Mouse (Mus musculus): ENCODE data around the gene Lrp5.
A peak's percentile ranks its signal among the peaks of the same experiment; 100 is the strongest.
"Not testable (repeated sequence)": the region's sequence is repeated elsewhere in the genome, so short reads cannot be mapped to it uniquely, and the experiment has no call there.

Gene Lrp5

GRCm38 (mm10) chr19:3695471-3695870 lies 9.1 kb upstream of the Lrp5 start:
- DNase-seq (ENCODE audit: low spot score in 2 of 2): no peak

DNA sequence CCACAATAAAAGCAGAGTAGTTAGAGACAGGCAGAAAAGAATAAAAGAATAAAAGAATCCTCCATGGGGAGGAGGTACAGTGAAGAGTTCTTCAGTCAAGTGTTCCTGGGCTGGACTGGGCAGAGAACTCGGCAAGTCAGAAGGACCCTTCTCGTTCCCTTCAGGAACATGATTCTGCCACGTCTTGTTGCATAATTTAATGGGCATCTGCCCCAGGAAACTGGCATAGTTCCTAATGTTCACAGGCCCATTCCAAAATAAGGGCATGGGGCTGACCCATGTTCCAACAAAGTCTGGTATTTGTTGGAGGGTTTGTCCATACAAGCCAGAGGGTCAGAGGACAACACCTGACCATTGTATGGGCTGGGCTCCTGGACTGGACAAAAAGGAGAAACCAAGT lies 8.6 kb upstream of the Lrp5 start:
- no peak for DNase-seq (ENCODE audit: low spot score in 2 of 2)

GRCm38 (mm10) chr19:3694476-3694875 lies 8.1 kb upstream of the Lrp5 start:
- no peak for DNase-seq (ENCODE audit: low spot score in 2 of 2)

DNA sequence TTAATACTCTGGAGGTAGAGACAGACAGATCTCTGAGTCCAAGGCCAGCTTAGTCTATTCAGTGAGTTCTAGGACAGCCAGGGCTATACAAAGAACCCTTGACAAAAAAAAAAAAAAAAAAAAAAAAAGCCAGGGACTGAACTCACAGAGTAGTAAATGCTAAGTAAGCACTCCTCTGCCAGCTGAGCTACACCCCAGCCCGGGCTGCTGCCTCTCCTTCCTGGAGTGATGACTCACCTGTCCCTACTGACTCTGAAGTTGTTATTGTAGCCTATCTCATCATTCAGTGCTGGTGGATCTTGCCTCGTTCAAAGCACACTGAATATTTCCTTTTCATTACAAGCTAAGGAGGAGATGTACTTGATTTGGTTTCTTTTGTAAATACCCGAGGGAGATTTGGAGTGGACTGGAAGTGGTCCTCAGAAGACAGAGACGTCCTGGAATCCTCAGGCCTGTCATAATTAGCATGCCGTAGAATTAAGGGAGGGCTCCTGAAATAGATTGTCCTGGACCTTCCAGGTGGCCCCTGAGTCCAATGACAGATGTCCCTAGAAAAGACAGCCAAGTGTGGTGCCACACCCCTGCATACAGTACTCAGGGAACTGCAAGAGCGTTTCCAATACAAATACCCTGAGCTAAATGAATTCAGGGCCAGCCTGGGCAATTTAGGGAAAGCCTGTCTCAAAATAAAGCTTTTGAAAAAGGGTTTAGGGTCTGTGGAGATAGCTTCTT lies 6.2 kb upstream of the Lrp5 start:
- no peak for DNase-seq (ENCODE audit: low spot score in 2 of 2)

GRCm38 (mm10) chr19:3691337-3691736 lies 5.0 kb upstream of the Lrp5 start:
- DNase-seq (ENCODE audit: low spot score in 2 of 2): no peak

- DNase-seq (ENCODE audit: low spot score in 2 of 2): no peak
Measured at GRCm38 (mm10) chr19:3687676-3688171, 1.4 kb upstream of the Lrp5 start.

DNA sequence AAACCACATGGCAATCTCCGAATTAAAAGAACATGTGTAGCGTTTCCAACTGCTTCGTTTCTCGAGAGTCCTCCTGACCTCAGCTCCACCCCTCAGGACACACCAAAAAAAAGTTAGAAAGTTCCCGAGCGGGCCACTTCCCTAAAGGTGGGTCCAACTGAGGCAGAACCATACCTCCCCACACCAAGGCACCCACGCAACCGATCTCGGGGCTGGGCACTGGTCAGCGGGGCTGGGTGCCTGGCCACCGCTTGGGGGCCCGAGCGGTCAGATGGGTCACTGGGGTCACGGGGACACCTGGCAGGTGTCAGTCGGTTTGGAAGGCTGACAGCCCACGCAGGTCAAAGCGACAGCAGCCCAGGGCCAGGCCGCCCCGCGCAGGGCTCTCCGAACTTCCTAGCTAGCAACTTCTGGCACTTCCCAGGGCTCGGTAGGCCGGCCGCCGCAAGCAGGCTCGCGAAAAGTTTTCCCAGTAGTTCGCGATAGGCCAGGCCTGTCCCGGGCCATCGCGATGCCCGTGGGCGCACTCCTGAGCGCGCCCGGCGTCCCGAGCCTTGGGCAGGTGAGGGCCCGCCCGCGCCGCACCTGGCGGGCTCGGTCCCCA lies 651 bp downstream of the Lrp5 start:
- DNase-seq (ENCODE audit: low spot score in 2 of 2): no peak

- DNase-seq (ENCODE audit: low spot score in 2 of 2): no peak
Measured at GRCm38 (mm10) chr19:3684957-3685580, 1.3 kb downstream of the Lrp5 start.

DNA sequence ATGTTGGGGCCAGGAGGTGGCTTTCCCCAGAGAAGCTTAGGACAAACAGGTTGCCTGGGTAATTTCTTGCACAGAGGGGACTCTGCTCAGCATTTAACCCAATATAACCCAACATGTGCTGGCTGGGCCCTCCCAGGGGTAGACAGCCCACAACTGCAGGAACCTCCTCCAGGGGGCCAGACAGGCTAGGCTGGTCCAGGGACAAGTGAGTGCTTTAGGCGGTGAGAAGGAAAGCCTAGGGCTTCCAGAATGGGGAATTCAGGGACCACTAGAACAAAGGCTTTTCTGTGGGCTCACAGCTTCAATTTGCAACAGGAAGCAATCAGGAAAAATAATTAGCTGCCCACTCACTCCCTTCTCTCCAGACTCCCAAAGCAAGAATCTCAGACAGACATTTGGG lies 1.9 kb downstream of the Lrp5 start:
- no peak for DNase-seq (ENCODE audit: low spot score in 2 of 2)

DNA sequence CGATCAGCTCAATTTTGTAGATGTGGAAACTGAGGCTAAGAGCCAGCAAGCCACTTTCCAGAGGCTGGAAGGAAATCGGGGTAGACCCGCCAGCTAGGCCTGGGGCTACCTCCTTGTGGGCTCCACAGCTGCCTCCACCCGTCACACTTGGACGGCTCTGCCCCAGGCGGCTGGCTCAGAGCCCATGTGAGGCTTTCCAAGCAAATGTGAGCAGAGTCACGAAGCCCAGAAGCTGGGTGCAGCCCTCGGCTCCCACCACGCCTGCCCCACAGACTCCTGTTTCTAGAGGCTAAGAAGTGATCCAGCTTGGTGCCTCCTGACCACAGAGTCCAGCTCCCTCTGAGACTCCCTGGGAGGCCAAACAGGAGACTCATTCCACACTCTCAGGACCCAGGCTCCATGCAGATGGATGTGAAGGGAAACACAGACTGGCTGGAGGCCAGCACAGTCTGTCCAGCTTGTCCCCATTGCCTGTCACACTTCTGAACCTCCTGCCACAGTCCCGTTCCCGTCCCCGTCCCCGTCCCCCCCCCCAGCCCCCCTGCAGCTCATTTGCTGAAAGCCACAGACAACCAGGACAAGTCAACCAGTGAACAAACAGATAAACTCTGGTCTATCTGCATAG lies 4.9 kb downstream of the Lrp5 start:
- DNase-seq (ENCODE audit: low spot score in 2 of 2): no peak

DNA sequence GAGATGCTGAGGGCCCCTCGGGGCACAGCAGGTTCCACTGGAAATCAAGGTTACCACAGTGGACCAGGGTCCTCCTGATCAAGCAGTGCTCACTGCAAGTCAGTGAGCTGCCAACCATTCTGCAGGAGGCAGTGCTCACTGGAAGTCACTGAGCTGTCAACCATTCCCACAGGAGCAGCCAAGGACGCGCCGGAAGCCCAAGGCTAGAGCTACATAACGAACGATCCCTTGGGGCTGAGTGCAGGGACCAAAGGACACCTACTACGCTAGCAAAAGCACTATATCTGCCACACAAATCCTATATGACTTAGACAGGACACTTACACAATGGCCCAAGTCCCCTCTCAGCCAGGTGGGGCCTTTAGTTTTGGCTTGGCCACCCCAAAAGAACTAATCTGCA lies 5.6 kb downstream of the Lrp5 start:
- DNase-seq (ENCODE audit: low spot score in 2 of 2): no peak

DNA sequence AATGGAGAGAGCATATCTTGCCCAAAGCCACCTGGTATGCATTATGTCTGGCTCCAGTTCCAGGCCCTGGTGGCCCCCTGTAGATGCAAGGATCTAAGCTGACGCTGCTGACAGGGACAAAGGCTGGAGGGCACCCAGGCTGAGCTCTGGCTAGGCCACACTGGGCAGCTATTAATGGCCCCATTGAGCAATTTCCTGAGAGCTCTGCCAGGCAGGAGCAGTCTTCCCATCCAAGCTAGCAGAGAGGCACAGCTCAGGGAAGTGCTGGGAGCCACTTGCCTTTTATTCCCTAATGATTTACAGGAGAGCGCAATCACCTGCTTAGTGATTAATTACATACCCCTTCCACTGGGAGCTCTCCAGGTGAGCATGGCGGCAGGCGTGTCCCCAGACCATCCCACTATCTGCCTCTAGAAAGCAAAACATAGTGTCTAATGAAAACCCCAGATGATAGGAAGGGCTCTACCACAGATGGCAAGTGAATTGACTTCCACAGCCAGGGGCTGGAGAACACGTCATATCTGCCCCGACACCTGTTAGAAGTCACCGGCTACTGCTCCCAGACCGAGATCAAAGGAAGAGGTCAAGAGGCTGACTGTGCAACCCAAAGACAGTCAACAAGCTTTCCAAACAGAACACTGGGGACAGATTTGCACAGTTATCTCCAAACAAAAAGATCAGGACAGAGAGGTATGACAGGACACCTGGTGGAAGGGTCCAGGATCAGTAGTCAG lies 12.1 kb downstream of the Lrp5 start:
- no peak for DNase-seq (ENCODE audit: low spot score in 2 of 2)

- no peak for DNase-seq (ENCODE audit: low spot score in 2 of 2)
Measured at GRCm38 (mm10) chr19:3673149-3673548, 13.2 kb downstream of the Lrp5 start.

DNA sequence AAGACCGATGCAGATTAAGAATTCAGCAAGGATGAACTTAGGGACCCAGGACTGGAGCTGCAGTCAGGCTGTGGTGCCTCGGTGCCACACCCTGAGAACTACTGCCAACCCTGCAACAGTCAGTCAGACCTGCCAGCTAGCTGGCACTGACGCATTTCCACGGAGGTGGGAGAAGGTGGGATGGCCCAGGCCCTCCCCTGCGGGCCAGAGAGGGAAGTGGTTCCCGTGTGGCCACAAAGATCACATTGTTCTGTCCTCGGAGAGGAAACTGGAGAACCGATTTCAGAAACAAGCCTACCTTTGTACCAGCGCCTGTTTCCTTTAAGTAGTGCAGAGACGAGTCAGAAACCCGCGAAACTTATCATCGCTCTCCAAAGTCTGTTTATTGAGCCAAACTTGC lies 17.3 kb downstream of the Lrp5 start:
- peak; percentile 34 to 37 for DNase-seq (ENCODE audit: low spot score in 2 of 2)

DNA sequence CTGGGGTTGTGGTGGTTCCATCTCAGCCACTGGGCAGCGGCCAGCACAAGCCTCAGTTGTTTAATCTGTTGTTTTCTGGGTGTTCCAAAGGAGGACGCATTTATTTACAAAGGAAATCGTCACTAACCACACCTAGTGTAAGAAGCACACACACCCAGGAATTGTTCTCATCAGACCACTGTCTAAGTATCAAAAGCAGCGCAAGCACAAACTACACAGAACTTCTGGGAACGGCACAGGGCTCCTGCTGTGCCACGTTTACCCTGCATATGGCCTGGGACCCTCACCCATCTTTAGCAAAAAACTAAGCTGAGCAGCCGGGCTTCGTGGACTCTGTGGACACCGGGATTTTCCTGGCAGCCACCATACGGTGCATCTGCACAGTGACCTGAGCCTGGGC lies 17.8 kb downstream of the Lrp5 start:
- DNase-seq (ENCODE audit: low spot score in 2 of 2): no peak

DNA sequence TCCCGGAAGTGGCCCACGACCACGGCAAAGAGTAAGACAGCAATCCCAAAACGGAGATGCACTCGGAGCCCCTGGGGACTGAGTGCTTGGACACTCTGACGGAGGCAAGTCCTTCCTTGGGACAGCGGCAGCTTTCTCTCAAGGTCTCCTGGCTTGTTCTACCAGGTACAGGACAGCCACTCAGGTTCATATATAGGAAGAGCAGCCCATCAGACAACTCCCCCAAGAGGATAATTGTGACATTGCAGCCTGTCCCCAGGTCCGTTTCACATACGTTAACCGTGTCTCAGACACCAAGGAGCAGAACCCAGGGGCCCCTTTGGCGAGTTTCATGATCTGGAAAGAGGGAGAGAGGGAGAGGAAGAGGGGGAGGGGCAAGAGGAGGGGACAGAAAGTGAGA lies 18.4 kb downstream of the Lrp5 start:
- peak in 1 of 2 experiments; percentile 37 for DNase-seq (ENCODE audit: low spot score in 2 of 2)

DNA sequence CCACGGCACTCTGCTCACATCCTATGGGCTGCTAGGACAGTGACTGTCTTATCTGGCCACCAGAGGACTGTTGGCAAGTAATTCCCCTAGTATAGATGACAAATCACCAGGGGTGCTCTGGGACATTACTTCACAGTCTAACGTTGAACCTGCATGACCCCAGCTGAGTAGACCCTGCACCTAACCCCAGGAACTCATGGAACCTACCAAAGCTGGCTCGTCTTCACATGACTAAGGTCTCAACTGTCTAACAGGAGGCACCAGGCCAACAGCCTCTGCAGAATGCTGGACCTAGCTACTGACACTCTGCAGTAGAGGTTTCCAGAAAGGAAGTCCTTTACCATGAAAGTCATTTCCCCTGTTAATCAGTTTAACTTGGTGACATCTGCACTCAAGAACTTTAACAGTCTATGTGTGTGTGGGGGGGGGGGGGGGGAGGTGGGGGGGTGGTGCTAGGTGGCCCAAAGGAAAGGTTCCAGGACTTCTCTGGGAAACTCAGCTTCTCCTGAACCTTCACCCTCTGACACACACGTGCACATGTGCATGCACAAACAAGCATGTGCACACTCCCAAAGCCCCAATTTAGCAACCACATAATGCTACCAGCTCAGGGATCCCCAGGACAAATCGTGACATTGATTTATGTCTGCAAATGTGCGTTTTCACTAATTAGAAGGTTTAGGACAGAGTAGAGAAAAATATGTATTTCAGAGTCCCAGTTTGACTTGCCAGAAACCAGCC lies 19.0 kb downstream of the Lrp5 start:
- DNase-seq (ENCODE audit: low spot score in 2 of 2): no peak

DNA sequence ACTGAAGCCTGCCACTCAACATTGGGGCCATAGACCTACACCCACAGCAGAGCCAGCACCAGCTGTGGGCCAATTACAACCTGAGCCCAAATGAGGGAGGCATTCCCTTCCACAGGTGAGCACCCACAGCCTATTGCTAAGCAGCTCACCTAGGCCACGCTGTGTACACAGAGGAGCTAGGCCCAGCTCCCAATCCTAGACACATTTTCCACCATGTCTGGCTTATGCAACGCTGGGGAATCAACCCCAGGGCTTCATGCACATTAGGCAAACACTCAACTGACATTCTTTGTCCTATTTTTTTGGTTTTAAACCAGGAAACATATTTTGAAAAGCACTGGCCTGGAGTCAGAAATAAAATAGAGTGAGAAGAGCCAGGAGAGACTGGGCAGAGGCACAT lies 19.7 kb downstream of the Lrp5 start:
- DNase-seq (ENCODE audit: low spot score in 2 of 2): no peak

GRCm38 (mm10) chr19:3665510-3665909 lies 20.9 kb downstream of the Lrp5 start:
- no peak for DNase-seq (ENCODE audit: low spot score in 2 of 2)

DNA sequence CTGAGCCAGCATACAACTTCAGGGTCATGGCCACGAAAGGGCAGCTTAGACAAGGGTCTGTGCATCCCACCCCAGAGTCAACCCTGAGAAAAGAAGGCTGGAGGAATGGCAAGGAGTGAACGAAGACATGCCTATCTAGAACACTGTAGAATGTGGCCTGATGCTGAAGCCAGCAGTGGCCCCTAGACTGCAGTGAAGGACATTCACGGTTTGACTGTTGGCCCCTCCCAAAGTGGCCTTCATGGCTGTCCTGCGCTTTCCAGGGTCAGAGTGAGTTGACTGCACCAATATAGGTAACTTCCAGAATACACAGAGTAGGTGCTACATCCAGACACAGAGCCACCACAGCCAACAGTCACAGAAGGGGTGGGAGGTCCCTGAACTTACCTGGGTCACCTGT lies 28.4 kb downstream of the Lrp5 start:
- DNase-seq (ENCODE audit: low spot score in 2 of 2): no peak

DNA sequence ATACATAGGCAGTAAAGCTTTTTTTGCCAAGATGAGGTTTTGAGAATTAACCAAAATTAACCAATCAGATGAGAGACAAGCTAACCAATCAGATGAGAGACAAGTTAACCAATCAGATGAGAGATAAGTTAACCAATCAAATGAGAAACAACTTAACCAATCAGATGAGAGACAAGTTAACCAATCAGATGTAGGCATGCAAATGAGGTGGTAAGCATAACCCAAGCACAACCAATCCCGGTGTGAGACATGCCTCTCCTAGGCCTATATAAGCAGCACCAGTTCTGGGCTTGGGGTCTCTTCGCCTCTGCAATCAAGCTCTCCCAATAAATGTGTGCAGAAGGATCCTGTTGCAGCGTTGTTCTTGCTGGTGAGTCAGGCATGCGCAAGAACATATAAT lies 29.3 kb downstream of the Lrp5 start:
- DNase-seq (ENCODE audit: low spot score in 2 of 2): not testable (repeated sequence)
